Mouse (Mus musculus) heart, embryonic 10.5 days (tissue): ENCODE data around the gene Tfam. TPM values are rescaled to one million over a fixed set of nuclear protein-coding genes. Genes with fewer than 3 reads are reported as not detected.

Source experiments
- DNase-seq: peaks from one replicate; pipeline ENCODE4 v3.0.0-alpha.2; 2017; ENCODE audit warnings: low spot score
- H3K27ac ChIP-seq: fragments of 300-500 bp; sonication (generic); 2 replicates; pipeline ENCODE4 v1.5.1; 2016; ENCODE audit warnings: mild to moderate bottlenecking
- H3K27me3 ChIP-seq: fragments of 300-500 bp; sonication (generic); 2 replicates; pipeline ENCODE4 v1.6.1; 2016; ENCODE audit warnings: mild to moderate bottlenecking; ENCODE audit not compliant: poor library complexity, insufficient read depth, severe bottlenecking
- H3K36me3 ChIP-seq: fragments of 300-500 bp; sonication (generic); 2 replicates; pipeline ENCODE4 v1.6.1; 2016; ENCODE audit warnings: mild to moderate bottlenecking, moderate library complexity
- H3K4me1 ChIP-seq: fragments of 300-500 bp; sonication (generic); 2 replicates; pipeline ENCODE4 v1.6.1; 2016; ENCODE audit warnings: mild to moderate bottlenecking
- H3K4me3 ChIP-seq: fragments of 300-500 bp; sonication (generic); 2 replicates; pipeline ENCODE4 v1.5.1; 2016; ENCODE audit warnings: mild to moderate bottlenecking, moderate library complexity
- H3K9me3 ChIP-seq: fragments of 300-500 bp; sonication (generic); 2 replicates; pipeline ENCODE4 v1.6.1; 2016; ENCODE audit warnings: mild to moderate bottlenecking, moderate library complexity
- WGBS: fragments of 180-500 bp; shearing (Covaris S2); methylation state at CpG from one replicate; pipeline ENCODE4 v1.1.7; 2016; 5-methylcytosine and 5-hydroxymethylcytosine counted together
- polyA plus RNA-seq: library from polyadenylated mRNA; unstranded; fragments of >200 nt; fragmentation: Nextera tagmentation; extraction: Ambion mirVana; gene quantifications from 2 replicates; pipeline ENCODE4 v1.2.1, GENCODE M21; 2016

Tfam gene
- polyA plus RNA-seq, 1 experiment from 2014 or later = 78.1 TPM

DNA sequence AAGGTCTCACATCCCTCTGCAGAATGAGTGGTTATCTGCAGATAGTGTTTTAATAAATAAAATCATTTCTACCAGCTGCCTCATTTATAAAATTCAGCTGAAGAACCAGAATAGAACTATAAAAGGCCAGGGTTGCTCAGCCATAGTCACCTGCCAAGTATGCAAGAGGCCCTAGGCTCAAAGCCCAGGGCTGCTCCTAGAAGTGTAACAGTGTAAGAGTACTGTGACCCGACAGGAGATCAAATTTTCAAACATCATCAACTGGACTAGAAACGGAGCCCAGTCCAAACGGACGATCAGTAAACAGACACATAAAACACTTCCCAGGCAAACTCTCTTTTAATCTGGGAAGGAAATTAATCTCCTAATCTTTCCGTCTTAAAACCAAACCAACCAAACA is 13.8 kb upstream of the Tfam start:
- WGBS = 83% methylated on average over 5 of the region's 5 CpGs
- Histone ChIP-seq H3K4me3 (no peak overlapping the region), H3K36me3 (peaks cover 22% of the 10 kb centered on the region), H3K27ac (no peak overlapping the region), H3K27me3 (no peaks in the 10 kb centered on the region), H3K9me3 (no peaks in the 10 kb centered on the region), H3K4me1 (peaks cover 5% of the 10 kb centered on the region; the same call in 1 of the 2 replicates)
- peak; percentile 46 for DNase-seq

DNA sequence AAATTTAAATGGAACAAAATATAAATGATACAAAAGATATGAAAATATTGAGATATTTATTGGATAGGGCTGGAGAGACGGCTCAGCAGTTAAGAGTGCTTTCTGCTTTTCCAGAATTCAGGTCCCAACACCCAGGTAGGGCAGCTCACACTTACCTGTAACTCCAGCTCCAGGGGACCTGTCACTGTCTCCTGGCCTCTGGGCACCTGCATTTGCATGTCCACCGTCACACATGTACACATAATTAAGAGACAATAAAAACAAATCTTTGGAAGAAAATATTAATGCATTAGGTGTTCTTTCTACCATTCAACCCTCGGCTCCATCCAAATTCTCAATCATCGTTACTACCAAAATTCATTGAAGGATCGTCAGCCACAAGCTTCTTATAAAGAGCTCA is 13.2 kb upstream of the Tfam start:
- 86% methylated on average over 5 of the region's 5 CpGs for WGBS
- H3K4me3 ChIP-seq = no peak overlapping the region
- H3K9me3 ChIP-seq = no peaks in the 10 kb centered on the region

DNA sequence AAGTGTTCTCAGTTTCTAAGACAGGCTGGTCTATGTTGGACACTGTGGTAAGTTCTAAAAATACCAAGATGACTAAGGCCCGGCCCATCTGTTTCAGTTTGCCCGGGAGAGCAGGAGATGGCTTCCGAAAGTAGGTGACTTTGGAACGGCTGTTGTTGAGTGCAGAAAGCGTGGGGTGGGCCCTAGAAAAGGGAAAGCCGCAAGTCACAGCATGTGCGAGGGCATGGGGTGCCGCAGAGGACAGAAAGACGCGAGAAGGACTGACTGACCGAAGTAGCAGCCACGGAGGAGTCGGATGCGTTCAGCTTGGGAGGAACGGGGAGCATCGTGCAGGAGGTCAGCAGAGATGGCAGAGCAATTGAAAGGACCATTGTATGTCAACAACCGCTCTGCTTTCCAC is 12.4 kb upstream of the Tfam start:
- Histone ChIP-seq H3K9me3 (no peaks in the 10 kb centered on the region), H3K27me3 (no peaks in the 10 kb centered on the region), H3K27ac (0 out of 2 replicates have a peak overlapping the region, but pooled peaks have one; percentile 22), H3K4me3 (no peak overlapping the region), H3K4me1 (peaks cover 5% of the 10 kb centered on the region; the same call in 1 of the 2 replicates), H3K36me3 (peaks cover 11% of the 10 kb centered on the region; the same call in 1 of the 2 replicates)
- DNase-seq = peak; percentile 70
- 72% methylated on average over 17 of the region's 17 CpGs for WGBS

More for the DNA sequence above, 13.2 kb upstream of the Tfam start:
- H3K27me3 ChIP-seq = no peaks in the 10 kb centered on the region
- H3K36me3 ChIP-seq = peaks cover 17% of the 10 kb centered on the region
- peak; percentile 64 for DNase-seq
- H3K4me1 ChIP-seq = peaks cover 5% of the 10 kb centered on the region; the same call in 1 of the 2 replicates
- no peak overlapping the region for H3K27ac ChIP-seq

DNA sequence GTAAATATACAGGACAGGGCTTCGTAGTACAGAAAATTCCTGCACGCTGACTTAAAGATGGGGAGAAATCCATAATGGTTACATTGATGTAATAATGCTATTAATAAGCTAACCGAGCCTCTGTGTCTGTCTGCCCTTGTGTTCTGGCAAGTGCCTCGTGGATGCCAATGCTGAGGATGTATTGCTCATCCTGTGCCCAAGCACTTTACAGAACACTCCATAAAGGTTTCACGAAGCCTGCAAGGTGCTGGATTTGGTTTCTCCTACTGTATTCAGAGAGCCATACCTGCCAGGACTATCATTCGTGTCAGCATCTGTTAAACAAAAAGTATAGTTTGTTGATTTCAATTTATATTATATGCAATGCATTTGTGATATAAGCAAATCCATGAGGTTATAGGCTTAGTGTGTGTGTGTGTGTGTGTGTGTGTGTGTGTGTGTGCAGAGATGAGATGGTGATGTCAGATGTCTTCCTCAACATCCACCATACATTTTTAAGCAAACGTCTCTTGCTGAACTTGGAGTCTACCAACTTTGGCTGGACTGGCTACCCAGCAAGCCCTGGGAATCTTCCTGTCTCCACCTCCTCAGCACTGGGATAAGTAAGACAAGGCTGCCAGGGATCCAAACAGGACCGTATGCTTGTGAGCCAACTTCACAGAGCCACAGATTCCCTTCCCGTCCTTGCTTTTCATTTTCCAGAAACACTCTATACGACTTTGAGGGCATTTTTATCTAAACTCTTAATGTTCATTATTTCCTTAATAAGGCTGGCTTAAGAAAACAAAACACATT is 11.2 kb upstream of the Tfam start:
- Histone ChIP-seq H3K4me1 (peaks cover 5% of the 10 kb centered on the region; the same call in 1 of the 2 replicates), H3K36me3 (peaks cover 2% of the 10 kb centered on the region; the same call in 1 of the 2 replicates), H3K27ac (no peak overlapping the region), H3K27me3 (no peaks in the 10 kb centered on the region), H3K9me3 (no peaks in the 10 kb centered on the region), H3K4me3 (no peak overlapping the region)
- WGBS = 79% methylated on average over 10 of the region's 10 CpGs
- peak; percentile 57 for DNase-seq

DNA sequence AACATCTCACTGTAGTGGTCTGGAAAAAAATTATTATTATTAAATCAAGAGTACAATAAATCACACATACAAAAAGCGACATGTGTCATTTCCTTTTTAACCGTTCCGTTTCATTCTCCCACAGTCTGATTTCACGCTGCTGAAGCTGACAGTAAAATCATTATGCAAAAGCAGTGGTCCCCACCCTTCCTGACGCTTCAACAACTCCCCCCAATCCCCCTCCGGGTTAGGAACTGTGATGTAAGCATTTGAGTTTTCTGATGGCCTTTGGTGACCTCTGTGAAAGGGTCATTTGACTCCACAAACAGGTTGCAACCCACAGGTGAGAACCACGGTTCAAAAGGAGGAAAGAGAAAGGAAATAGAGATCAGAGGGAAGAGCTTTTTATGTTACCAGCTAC is 8.9 kb upstream of the Tfam start:
- no peaks in the 10 kb centered on the region for H3K9me3 ChIP-seq
- H3K27ac ChIP-seq = no peak overlapping the region
- H3K4me3 ChIP-seq = no peak overlapping the region
- H3K36me3 ChIP-seq = no peaks in the 10 kb centered on the region
- WGBS = 54% methylated on average over 7 of the region's 7 CpGs
- no peaks in the 10 kb centered on the region for H3K27me3 ChIP-seq
- H3K4me1 ChIP-seq = peaks cover 5% of the 10 kb centered on the region; the same call in 1 of the 2 replicates
- DNase-seq = peak; percentile 27

DNA sequence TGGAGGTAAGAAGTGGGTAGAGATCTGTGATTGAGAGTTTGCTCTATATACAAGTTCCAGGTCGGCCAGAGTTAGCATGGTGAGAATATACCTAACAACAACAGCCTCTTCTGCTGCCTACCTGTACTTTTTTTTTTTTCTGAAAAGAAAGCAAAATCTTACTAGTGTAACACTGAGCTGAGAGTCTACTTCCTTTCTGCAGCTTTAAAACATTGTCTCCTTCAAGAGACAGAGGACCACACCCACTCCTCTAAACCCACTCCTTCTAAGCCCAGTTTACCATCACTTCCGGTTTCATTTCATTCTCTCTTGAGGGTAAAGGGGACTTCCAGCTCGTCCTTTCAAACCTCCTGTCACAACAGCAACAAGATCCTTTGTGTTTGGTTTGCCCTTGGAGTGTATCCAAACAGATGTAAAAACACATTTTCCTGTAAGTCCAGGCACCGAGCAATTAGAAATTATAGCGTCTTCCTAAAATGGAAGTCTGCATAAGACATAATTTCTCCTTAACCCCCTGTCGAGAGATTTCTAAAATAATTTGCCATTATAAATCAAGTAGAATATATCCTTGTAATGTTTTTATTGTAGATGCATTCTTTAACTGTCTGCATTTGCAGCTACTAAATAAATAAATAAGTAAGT is 1.5 kb upstream of the Tfam start:
- DNase-seq = no peak
- Histone ChIP-seq H3K36me3 (peaks cover 11% of the 10 kb centered on the region), H3K27ac (no peak overlapping the region), H3K27me3 (peaks cover 5% of the 10 kb centered on the region; the same call in 1 of the 2 replicates), H3K4me1 (peaks cover 11% of the 10 kb centered on the region; the same call in 1 of the 2 replicates), H3K9me3 (no peaks in the 10 kb centered on the region), H3K4me3 (no peak overlapping the region)
- 66% methylated on average over 6 of the region's 6 CpGs for WGBS

DNA sequence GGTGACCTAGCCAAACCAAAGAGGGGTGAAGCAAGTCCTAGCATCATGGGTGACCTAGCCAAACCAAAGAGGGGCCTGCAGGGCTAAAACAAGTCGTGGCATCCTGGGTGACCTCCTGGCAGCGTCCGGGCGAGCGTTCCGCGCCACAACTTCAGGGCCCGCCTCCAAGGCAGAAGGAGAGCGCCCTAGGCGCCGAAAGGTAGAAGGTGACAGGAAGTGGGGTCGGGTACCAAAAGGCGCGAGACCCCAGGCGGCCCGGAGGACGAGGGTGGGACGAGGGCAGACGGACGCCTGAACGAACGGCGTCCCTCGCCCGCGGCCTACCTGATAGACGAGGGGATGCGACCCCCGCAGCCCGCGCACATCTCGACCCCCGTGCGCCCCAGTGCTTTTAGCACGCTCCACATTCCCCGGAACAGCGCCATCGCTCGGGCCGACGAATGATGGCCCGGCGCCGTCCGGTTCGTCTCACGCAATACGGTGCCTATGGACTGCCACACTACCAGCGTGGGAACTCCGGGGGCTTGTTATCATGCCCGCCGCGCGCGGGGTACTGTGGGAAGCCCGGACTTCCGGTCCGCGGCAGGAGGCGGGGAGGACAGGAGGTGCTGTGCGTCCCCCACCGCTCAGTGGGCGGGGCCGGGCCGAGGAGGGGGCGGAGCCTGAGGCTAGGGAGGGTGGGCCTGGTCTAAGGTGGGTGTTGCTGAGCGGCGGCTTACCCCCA is 402 bp downstream of the Tfam start:
- peak; percentile 99 for DNase-seq
- H3K27ac ChIP-seq = peak overlapping the region; percentile 93
- under 1% methylated on average over 68 of the region's 68 CpGs for WGBS
- peaks cover 5% of the 10 kb centered on the region; the same call in 1 of the 2 replicates for H3K27me3 ChIP-seq
- peaks cover 30% of the 10 kb centered on the region for H3K36me3 ChIP-seq
- H3K9me3 ChIP-seq = no peaks in the 10 kb centered on the region
- H3K4me3 ChIP-seq = peak overlapping the region; percentile 82
- H3K4me1 ChIP-seq = peaks cover 11% of the 10 kb centered on the region; the same call in 1 of the 2 replicates

DNA sequence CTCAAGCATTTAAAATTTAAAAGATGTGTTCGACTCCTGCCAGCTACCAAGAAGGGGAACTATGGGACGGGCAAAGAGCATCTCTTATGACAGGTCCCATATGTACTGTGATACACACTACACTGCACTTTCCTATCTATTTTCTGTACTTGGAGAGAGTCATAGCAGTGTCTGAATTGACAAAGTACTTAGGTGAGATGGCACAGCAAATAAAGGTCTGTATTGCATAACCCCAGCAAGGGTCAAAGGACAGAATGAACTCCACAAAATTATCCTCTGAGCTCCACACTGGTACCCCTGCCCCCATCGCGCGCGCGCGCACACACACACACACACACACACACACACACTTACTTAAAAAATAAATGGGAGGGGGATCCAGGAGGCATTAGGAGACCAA is 4.0 kb downstream of the Tfam start:
- Histone ChIP-seq H3K4me3 (no peak overlapping the region), H3K9me3 (no peaks in the 10 kb centered on the region), H3K36me3 (peaks cover 58% of the 10 kb centered on the region), H3K27me3 (no peaks in the 10 kb centered on the region), H3K4me1 (peaks cover 11% of the 10 kb centered on the region; the same call in 1 of the 2 replicates), H3K27ac (no peak overlapping the region)
- DNase-seq = no peak
- WGBS = 96% methylated on average over 8 of the region's 8 CpGs

DNA sequence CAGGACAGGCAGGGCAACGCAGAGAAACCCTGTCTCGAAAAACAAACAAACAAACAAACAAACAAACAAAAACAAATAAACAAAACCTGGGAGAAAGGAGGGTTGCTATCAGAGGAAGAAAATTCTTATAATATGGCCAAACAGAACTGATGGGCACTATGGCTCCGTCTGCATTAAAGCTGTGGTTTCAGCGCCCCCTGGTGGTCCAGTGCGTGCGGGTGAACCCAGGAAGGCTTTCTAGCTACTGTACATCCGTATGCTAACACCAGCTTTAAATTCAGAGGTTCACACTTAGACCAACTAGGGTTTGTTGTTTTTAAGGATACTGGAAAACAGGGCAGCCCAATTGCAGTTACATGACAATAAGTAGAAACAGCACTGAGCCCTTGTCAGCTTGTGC is 12.2 kb downstream of the Tfam start:
- no peak overlapping the region for H3K4me3 ChIP-seq
- 40% methylated on average over 7 of the region's 7 CpGs for WGBS
- H3K36me3 ChIP-seq = peaks cover 82% of the 10 kb centered on the region
- no peaks in the 10 kb centered on the region for H3K9me3 ChIP-seq
- no peak overlapping the region for H3K27ac ChIP-seq
- H3K27me3 ChIP-seq = no peaks in the 10 kb centered on the region
- peak; percentile 85 for DNase-seq
- H3K4me1 ChIP-seq = no peaks in the 10 kb centered on the region

DNA sequence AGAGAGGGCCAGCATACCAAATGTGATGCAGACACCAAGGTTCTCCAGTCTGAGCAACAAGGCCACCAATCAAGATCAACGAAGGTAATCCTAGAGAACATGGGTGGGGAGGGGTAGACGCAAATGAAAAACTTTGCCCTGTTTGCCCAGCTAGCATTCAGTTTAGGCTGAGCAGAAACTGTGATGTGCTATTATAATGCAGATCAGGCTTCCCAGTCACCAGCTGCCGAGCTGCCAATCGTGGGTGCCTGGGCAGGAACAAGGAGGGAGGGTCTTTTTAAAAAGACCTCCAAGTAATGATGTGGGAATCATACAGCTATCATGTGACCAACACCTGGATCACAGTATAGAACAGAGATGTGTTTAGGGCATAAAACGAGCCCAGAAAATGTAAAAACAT is 15.0 kb downstream of the Tfam start:
- no peaks in the 10 kb centered on the region for H3K27me3 ChIP-seq
- 85% methylated on average over 5 of the region's 5 CpGs for WGBS
- no peak overlapping the region for H3K4me3 ChIP-seq
- peaks cover 56% of the 10 kb centered on the region for H3K36me3 ChIP-seq
- no peak for DNase-seq
- H3K4me1 ChIP-seq = peaks cover 10% of the 10 kb centered on the region; the same call in 1 of the 2 replicates
- no peak overlapping the region for H3K27ac ChIP-seq
- H3K9me3 ChIP-seq = no peaks in the 10 kb centered on the region

DNA sequence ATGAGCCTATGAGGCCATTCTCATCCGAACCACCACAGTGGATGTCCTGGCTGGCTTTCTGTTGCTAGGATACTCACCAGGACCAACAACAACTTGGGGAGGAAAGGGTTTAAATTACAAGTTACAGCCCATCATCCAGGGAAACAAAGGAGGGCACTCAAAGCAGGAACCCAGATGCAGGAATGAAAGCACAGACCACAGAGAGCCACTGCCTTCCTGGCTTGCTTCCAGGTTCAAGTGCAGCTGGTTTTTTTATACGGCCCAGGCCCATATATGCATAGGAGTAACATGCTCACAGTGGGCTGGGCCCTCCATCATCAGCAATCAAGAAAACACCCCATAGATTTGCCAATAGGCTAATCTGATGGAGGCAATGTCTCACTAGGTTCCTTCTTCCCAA is 15.4 kb downstream of the Tfam start:
- Histone ChIP-seq H3K36me3 (peaks cover 52% of the 10 kb centered on the region), H3K4me3 (no peak overlapping the region), H3K9me3 (no peaks in the 10 kb centered on the region), H3K4me1 (peaks cover 15% of the 10 kb centered on the region; the same call in 1 of the 2 replicates), H3K27me3 (no peaks in the 10 kb centered on the region), H3K27ac (no peak overlapping the region)
- no peak for DNase-seq
- WGBS = 86% methylated on average over 2 of the region's 2 CpGs

DNA sequence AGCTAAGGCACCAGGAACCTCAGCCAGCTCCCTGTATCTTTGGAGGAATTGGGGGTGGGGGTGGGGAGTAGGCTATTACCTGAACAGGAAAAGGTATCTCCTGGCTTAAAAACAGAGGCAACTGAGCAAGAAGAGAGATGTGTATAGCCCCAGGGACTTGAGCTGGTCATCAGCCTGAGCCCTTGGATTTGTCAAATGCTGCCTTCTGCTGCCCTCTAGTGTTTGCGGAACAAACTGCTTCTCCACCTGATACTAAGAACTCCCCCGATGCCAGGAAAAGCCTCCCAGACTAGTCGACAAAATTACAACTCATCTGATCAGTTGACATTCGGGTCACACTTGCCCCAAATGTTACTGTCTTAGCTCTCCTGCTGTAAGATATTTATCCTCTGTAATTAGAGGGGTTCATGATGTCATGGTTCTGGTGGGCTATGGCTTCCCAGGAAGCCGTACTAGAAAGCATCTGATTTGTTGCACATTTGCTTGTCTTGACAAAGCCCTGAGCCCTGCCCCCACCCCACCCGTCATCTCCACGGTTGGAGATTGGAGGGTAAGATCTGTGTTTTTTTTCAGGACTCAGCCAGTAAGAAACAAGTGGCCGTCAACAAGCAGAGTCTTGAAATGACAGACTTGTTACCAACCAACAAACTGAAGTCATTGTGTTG is 19.7 kb downstream of the Tfam start:
- peaks cover 14% of the 10 kb centered on the region for H3K36me3 ChIP-seq
- peak; percentile 80 for DNase-seq
- no peaks in the 10 kb centered on the region for H3K9me3 ChIP-seq
- 14% methylated on average over 8 of the region's 8 CpGs for WGBS
- H3K27ac ChIP-seq = no peak overlapping the region
- H3K4me3 ChIP-seq = no peak overlapping the region
- H3K4me1 ChIP-seq = peaks cover 22% of the 10 kb centered on the region; the same call in 1 of the 2 replicates
- no peaks in the 10 kb centered on the region for H3K27me3 ChIP-seq
